Mouse (Mus musculus) hindlimb bud, embryonic 11.5 days (tissue): Measurements from ENCODE around the gene Mettl7a2.
"Not testable (repeated sequence)": the region's sequence is repeated elsewhere in the genome, so short reads cannot be mapped to it uniquely, and the experiment has no call there.

Experiments
- DNase-seq: peaks from one replicate; pipeline ENCODE4 v3.0.0-alpha.2; 2012; ENCODE audit warnings: low read depth, low spot score; ENCODE audit errors: extremely low spot score

Gene Mettl7a2

DNA sequence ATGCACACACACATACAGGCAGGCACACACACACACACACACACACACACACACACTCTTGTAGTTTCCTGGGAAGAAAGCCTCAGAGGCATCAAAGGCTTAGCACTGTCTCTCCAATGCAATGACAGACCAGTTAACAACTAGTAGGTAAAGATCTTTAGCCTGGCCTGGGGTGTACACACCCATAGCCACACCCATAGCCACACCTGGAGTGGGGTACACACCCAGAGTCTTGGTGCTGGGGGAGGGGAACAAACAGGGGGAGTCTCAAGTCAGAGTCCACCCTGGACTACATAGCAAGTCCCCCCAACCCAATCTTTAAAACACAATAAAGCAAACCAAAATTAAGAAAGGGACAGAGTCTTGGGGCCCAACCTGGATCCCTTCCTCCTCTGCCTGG is 15.7 kb upstream of the Mettl7a2 start:
- DNase-seq, result not testable (repeated sequence)

DNA sequence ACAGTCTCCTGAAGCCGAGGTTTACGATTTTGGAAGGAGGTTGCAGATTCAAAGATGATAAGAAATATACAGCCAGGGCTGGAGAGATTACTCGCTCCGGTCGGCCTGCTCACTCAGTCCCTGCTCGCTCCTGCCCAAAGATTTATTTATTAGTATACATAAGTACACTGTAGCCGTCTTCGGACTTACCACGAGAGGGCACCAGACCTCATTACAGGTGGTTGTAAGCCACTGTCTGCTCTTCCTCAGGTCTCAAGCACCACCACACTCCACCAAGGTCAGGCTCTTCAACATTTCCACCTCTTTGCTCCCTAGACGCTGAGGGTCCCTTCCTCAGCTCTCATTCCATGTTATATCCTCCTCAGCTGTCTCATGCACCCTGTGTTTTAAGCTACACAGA is 15.2 kb upstream of the Mettl7a2 start:
- DNase-seq, result not testable (repeated sequence)

DNA sequence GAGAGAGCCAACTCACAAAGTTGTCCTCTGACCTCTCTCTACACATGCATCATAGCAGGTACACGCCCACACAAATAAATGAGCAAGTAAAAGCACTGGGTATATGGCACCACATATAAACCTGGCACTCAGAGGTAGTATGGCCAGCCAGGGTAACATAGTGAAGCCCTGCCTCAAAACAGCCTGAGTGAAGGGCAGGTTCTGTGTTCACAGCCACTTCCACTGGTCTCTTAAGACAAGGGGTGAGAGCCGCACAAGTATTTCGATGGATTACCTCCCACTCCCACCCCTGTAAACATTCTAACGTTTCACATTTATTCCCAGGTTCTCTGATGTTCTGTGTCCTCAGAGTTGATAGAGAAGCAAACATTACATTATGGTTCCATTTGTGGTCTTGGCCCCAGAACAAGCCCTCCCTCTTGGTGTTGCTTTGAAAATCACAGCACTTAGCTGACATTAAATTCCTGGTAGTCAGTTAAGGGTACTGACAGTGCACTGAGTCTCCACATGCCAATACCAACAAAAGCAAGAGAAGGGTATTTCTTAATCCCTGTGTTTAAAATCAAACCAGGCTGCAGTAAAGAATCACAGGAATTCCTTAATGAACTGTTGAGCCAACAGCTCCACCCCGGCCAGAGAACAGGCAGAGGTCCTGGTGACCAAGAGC is 11.6 kb upstream of the Mettl7a2 start:
- not testable (repeated sequence) for DNase-seq

DNA sequence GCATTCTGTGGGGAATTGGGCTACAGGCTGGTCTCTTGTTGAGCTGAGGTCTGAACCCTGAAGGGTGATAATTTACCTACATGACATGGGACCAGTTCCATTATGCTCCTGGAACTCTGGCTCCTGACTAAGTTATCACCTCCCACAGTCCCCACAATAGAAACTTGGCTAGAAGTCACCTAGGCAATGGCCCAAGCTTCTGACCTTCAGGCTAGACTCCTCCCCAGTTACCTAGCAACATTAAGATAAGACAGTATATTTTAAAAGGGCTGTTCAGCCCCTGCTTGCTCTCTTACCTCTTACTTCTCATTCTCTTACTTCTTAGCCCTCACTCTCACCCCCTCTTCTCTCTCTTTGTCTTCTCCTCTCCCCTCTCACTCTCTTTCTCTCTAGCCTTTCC is 7.5 kb upstream of the Mettl7a2 start:
- DNase-seq, result no peak

DNA sequence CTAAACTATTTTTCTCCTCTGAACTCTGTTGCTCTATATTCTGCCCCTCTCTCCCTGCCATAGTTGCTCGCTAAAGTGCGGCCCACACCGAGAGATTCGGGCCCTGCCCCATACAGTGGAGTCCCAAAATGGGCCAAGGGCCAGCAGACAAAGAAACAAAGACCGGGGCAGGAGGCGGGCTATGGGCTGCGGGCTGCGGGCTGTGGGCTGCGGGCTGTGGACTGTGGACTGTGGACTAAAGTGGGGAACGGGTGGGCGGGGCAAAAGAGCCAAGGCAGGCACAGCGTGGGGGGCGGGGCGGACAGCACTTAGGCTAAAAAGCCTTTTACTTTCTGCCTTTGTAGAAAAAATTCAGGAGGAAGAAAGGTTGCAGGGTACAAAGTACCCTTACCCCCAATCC is 6.2 kb upstream of the Mettl7a2 start:
- no peak for DNase-seq

DNA sequence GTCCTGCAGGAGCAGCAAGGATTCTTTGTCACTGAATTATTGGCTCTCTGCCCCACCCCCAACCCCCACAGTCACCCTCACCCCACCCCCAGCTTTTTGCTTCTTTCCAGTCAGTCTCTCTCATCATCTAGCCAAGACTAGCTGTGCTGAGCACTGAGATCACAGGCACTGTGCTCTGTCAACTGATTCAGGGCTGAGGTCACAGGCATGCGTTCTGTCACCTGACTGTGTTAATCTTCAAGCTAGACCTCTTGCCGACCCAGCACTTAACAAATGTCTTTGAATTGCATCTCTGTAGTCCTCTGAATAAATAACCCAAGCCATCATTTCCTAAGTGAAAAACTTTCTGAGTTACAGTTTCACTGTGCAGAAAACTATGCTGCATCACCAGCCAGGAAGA is 3.5 kb upstream of the Mettl7a2 start:
- no peak for DNase-seq

DNA sequence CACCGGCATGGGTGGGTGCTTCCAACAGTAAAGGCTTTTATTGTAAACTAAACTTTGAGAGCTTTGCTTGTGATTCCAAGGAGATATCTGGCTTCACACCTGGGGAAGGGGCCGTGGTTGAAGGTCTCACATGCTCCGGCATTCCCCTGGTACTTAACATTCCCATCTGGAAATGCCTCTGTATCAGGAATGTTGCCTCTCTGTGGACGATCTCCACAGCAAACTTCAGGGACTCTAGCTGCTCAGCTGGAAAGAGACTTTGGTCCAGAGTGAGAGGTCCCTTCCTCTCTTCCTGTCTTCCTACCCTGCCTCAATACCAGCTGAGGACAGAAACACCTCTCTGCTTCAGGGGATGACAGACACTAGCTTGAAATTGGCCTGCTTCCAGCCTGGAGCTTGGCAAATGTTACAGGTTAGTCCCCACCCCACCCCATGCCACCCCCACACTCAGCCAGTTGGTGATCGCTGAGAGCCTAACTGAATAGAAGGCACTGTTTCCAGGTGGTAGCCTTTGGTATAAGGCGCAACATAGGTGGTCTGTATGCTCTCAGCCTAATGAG is 1.4 kb upstream of the Mettl7a2 start:
- DNase-seq, result no peak

DNA sequence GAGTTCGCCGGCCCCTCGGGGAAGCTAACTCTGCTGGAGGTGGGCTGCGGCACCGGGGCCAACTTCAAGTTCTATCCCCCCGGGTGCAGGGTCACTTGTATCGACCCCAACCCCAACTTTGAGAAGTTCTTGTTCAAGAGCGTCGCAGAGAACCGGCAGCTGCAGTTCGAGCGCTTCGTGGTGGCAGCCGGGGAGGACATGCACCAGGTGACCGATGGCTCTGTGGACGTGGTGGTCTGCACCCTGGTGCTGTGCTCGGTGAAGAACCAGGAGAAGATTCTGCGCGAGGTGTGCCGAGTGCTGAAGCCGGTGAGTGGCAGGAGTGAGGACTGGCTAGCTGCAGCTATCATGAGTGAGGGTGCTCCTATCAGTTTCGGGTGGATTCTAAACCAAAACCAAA is 399 bp downstream of the Mettl7a2 start:
- DNase-seq, result not testable (repeated sequence)

DNA sequence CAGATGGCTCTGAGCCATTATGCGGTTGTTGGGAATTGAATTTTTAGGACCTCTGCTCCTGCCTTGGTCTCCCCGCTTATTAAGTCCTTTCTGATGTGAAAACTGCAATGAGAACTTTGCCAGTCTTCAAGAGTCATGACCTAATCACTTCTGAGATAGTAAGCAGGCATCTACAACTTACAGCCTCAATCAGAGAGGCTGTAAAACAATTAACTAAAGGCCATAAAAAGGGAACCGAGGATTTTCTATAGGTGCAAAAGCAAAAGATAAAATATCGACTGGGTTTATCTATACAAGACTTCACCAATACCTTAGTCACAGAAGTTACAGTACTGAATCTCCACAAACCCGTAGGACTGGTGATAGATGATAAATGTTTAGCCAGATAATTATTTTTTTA is 2.9 kb downstream of the Mettl7a2 start:
- no peak for DNase-seq

DNA sequence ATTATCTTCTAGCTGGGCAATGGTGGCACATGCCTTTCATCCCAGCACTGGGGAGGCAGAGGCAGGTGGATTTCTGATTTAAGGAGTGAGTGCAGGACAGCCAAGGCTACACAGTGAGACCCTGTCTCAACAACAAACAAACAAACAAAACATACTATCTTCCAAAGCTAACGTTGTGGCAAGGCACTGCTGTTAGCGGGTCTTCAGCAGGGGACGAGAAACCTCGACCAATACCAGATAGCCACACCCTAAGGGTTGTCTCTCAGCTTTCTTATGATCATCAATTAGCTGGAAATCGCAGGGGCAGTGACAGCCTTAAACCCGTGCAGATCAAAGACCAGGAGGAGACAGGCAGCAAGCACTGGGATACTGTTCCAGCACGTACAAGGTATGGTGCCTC is 11.2 kb downstream of the Mettl7a2 start, which contains the start of gene Higd1c:
Higd1c (plus strand) TSS at position 301 of the 400 bp plus-strand sequence.
- no peak for DNase-seq

DNA sequence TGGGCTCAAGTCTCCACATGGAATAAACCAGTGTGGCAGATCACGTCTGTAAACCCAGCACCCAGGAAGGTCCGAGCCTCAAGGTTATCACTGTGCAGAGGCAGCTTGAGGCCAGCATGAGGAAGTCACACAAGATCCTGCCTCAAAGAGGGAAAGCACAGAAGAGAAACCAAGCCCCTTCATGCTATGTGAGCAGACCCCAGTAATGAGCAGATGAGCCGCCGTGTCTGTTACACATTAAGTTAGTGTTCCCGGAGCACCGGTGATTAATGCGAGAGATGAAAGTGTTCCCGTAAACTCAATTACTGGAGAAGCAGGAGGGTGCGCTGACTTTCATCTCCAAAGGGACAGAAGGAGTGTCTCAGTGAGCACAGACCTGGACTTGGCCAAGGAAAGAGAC is 13.0 kb downstream of the Mettl7a2 start:
- not testable (repeated sequence) for DNase-seq

DNA sequence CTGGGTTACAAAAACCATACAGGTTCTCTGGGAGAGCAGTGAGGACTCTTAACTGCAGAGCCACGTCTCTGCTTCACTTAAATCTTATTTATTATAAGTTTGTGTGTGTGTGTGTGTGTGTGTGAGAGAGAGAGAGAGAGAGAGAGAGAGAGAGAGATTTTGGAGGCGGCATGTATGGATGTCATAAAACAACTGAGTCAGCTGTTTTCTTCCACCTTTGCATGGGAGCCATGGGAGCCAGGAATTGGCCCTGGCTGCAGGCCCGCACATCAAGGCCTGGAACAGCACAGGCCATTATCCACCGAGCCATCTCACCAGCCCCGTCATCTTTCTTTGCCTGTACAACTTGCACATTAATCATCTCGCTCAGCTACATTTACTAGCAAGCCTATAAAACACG is 14.1 kb downstream of the Mettl7a2 start:
- no peak for DNase-seq

DNA sequence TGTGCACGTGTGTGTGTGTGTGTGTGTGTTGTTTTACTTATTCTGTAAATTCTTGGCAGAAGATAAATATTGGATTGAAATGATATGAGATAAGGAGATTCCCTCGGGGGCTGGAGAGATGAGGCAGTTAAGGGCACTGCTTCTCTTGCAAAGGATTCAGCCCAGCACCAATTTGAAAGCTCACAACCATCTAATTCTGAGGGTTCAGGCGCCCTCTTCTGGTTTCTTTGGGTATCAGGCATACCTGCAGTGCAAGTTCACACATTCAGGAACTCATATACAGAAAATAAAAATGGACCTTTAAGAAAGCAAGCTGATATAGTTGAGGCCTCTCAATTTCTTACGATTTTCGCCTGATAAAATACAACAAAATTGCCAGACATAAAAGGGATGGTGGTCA is 22.1 kb downstream of the Mettl7a2 start:
- DNase-seq, result peak; percentile 39

DNA sequence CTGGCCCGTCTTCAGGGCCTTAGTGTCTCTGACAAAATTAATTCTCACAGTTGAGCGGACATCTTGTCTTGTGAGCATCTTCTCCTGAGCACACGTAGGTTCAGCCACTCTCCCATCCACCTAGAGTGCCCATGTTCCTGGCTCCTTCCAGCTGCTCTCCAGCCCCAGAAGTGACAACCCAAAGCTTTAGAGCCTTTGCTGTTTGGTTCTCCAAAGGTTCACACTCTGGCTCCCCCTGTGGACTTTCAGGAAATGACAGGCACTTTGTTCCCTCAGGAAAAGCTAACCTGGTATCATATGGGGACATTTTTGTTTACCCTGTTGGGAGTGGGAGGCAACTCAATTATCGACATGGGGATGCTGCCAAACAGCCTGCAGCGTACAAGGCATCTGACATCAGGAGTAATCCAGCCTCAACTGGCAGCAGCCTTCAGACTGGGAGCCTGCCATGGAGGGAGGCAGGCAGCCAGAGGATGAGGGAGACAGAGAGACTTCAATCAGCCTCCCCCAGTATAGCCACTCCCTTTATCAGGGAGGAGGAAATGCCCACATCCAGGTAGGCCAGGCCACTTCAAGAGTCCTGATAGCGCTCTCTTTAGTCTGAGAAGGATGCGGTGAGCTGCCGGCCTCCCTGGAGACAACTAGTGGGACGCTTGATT is 25.0 kb downstream of the Mettl7a2 start:
- not testable (repeated sequence) for DNase-seq

DNA sequence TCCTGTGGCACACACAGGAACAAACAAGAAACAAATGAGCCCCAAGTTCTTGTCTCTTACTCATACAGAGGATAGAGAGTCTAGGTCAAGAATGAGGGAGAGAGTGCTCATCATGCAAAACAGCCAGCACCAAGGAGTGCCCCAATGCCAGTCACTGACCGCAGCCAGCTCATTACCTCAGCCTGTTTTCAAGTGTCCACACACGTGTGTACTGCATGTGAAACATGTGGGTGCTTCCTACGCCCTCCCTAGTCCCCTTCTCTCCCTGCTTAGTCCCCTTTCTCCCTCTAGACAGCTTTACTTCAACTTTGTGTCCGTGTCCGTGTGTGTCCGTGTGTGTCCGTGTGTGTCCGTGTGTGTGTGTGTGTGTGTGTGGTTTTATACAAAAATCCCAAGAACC is 26.7 kb downstream of the Mettl7a2 start:
- no peak for DNase-seq

DNA sequence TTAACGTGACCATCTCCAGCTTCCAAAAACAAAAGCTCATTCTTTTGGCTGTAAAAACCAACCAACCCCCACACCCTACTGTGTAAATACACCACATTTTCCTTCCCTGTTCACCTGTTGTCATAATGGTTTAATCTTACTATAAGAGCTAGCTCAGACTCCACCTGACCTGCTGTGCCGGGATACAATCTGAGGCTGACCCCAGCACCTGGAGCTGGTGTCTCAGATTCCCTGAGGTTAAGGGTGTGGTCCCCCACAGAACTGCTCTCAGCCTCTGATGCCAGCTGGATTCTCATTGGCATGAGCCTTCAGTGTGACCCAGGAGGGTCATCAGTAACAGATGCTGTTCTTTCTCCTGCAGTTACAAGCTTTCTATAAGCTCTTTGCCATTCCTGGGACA is 27.1 kb downstream of the Mettl7a2 start:
- no peak for DNase-seq

DNA sequence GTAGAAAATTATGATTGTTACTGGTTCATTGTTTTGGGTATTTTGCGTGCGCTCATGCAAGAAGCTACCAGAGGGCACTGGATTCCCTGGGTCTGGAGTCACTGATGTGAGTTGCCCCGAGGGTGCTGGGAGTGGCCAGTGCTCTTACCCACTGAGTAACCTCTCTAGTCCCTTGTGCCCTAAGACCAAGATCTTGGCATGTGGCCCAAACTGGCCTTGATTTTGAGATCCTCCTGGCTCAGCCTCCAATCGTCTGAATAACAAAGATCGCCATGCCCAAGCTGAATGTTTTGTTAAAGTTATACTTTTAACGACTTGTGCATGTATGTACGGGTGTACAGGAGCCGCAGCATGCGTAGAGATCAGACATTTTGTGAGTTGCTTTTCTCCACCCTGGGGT is 32.7 kb downstream of the Mettl7a2 start:
- no peak for DNase-seq

DNA sequence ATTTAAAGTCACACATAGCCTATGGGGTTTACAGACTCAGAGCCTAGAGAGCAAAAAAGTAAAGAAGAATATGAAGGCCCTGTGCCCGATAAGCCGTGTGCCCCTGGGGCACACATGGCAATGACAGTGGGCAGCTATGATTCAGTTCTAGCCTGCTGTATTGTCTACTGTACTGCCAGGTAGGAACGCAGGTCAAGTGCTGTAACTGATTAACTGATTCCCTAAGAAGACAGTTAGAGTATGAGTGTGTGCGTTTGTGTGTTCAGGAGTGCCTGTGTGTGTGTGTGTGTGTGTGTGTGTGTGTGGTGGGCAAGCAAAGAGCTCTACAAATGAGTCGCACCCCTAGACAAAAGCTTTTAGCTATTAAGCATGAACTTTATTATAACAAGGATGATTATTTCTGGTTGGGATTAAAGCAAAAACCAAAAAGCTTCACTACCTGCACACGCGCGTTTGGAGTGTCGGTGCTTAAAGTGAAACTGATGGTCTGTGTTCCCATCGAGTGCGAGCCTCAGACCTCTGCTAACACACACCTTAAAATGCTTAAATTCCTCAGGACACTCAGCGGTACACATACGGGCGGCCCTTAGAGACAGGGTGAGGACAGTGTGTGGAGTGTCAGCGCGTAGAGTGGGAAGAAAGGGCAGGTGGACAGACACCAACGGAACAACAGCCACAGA is 34.7 kb downstream of the Mettl7a2 start:
- no peak for DNase-seq

DNA sequence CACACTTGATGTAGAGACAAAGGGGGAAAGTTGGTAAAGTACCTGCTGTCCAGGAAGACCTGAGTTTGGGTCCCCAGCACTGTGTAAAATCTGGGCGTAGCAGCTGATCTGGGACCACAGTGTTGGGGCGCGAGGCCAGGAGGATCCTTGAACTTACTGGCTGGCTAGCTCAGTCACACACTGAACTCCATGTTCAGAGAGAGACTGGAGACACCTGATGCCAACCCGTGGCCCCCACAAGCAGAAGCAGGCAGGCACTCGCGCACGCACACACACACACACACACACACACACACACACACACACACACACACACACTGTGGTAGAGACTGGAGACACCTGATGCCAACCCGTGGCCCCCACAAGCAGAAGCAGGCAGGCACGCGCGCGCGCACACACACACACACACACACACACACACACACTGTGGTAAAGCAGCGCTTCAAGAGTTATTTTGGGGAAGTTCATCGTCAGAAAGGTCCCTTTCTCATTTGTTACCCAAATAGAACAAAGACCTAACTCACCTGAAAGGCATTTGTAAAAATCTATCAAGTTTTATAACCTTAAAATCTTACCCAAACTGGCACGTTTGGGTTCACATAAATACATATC is 35.3 kb downstream of the Mettl7a2 start:
- no peak for DNase-seq

DNA sequence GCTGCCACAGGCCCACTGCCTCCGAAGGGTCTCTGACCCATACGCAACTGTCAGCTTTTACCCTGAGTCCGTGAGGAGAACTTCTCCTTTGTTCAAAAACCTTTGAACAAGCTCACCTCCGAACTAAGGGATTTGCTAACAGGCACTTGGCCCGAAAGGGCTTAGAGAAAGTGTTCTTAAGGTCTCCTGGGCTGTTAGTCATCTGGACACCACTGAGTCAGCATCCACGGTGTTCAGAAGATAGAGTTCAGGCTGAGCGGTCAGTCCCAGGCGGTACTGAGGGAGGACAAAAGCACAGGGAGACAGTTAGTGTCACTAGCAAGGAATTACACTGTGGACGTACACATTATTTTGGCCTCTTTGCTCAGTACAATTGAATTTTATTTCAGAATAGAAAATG is 35.9 kb downstream of the Mettl7a2 start:
- DNase-seq, result no peak

DNA sequence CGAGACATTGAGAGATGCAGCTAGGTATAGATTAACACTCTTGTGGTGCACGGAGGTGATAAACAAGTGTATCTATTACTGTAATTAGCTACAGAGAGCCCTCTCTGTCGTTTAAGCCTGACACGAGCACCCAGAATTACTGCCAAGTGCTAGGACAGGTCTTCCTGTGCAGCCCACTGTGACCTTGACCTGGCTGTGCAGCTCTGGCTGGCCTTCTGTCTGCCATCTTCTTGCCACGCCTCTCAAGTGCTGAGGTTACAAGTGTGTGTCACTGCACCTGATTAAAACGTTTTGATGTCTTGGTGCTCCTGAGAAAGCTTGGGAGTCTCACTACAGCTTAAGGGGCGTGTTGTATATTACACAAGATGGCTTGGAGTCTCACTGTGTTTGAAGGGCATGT is 38.1 kb downstream of the Mettl7a2 start:
- no peak for DNase-seq

DNA sequence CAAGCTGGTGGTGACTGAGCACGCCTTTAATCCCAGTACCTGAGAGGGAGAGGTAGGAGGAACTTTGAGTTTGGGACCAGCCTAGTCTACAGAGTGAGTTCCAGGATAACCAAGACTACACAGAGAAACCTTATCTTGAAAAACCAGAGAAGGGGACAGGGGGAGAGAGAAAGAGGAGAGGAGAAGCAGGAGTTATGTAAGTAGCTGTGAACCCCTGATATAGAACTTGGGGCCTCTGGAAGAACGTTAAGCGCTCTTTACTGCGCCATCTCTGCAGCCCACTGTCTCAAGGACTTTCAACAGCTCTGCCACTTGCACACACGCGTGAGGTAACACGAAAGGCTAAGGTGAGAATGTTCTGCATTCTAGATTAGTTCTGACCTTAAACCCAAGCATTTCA is 38.6 kb downstream of the Mettl7a2 start:
- DNase-seq, result no peak
